Comparison of ENCODE assay signal across 22 mouse cellular contexts in genomic region chr6:29377386-29377785, GRCm38 (mm10). TPM values are rescaled to one million over a fixed set of nuclear protein-coding genes. Genes with fewer than 3 reads are reported as not detected.
DNase-seq lines count a peak whose midpoint lies in the region; ATAC-seq lines count a peak whose summit lies in the region.
"Had no signal": no experiment of that assay in that cellular context is flagged by ENCODE, and none has a peak within 500 bp of the region (broad histone marks: within the 10 kb centered on the region; RNA-seq: fewer than 3 reads in every experiment).

No protein-coding gene starts in this region.

- no peak overlapping the region for H3K4me3 ChIP-seq in forebrain, embryonic 11.5 days (ENCODE audit: low read depth, low read length)
- H3K4me3 ChIP-seq: embryonic facial prominence, embryonic 12.5 days; embryonic facial prominence, embryonic 15.5 days; forebrain, embryonic 12.5 days; forebrain, embryonic 15.5 days; gastrocnemius, adult 2 months; hindbrain, embryonic 12.5 days; hindbrain, embryonic 15.5 days had no signal

- no peaks in the 10 kb centered on the region for H3K27me3 ChIP-seq in forebrain, embryonic 11.5 days (ENCODE audit: control insufficient read depth, insufficient read depth, low read length)
- H3K27me3 ChIP-seq: embryonic facial prominence, embryonic 12.5 days; embryonic facial prominence, embryonic 15.5 days; forebrain, embryonic 12.5 days; forebrain, embryonic 15.5 days; hindbrain, embryonic 12.5 days; hindbrain, embryonic 15.5 days; Patski had no signal

- no peaks in the 10 kb centered on the region; the same call in 1 of the 2 replicates for H3K36me3 ChIP-seq in forebrain, embryonic 11.5 days (ENCODE audit: control insufficient read depth, insufficient read depth, low read length)

- no peaks in the 10 kb centered on the region for H3K4me1 ChIP-seq in forebrain, embryonic 11.5 days (replicated peaks; ENCODE audit: control insufficient read depth, insufficient read depth, low read length)
- H3K4me1 ChIP-seq: embryonic facial prominence, embryonic 12.5 days; embryonic facial prominence, embryonic 15.5 days; forebrain, embryonic 12.5 days; forebrain, embryonic 15.5 days; hindbrain, embryonic 12.5 days; hindbrain, embryonic 15.5 days had no signal

- DNase-seq in cerebellum, adult 9-11 months, result peak; percentile 47
- no peak for DNase-seq in cerebellum, postnatal 4 days (ENCODE audit: low spot score in 2 of 2)
- DNase-seq in frontal cortex, adult 2 months (ENCODE audit: extremely low spot score in 1 of 2, low spot score in 1 of 2), result no peak
- peak; percentile 44 to 66 for DNase-seq in cerebellum, postnatal 25 days
- DNase-seq in forebrain, embryonic 11.5 days (ENCODE audit: low spot score), result no peak
- DNase-seq: adrenal gland, postnatal 10 days; gastrocnemius, adult 2 months; gastrocnemius, postnatal 14 days; heart, adult 11 months; kidney, adult 2 months had no signal

- H3K9me3 ChIP-seq in forebrain, embryonic 11.5 days (ENCODE audit: control insufficient read depth, low read length), result no peaks in the 10 kb centered on the region
- H3K9me3 ChIP-seq: embryonic facial prominence, embryonic 12.5 days; embryonic facial prominence, embryonic 15.5 days; forebrain, embryonic 12.5 days; forebrain, embryonic 15.5 days; hindbrain, embryonic 12.5 days; hindbrain, embryonic 15.5 days had no signal

- H3K4me2 ChIP-seq in forebrain, embryonic 11.5 days (ENCODE audit: low read depth, low read length, severe bottlenecking), result no peak overlapping the region
- H3K4me2 ChIP-seq: embryonic facial prominence, embryonic 12.5 days; embryonic facial prominence, embryonic 15.5 days; forebrain, embryonic 12.5 days; forebrain, embryonic 15.5 days; heart, embryonic 11.5 days; hindbrain, embryonic 12.5 days; hindbrain, embryonic 15.5 days had no signal

- H3K9ac ChIP-seq in forebrain, embryonic 11.5 days (ENCODE audit: low read length), result no peak overlapping the region
- H3K9ac ChIP-seq: embryonic facial prominence, embryonic 12.5 days; embryonic facial prominence, embryonic 15.5 days; forebrain, embryonic 12.5 days; forebrain, embryonic 15.5 days; hindbrain, embryonic 12.5 days; hindbrain, embryonic 15.5 days had no signal

- no peak overlapping the region for H3K27ac ChIP-seq in forebrain, embryonic 11.5 days (ENCODE audit: low read depth, low read length)
- H3K27ac ChIP-seq: embryonic facial prominence, embryonic 12.5 days; embryonic facial prominence, embryonic 15.5 days; forebrain, embryonic 12.5 days; forebrain, embryonic 15.5 days; gastrocnemius, adult 2 months; hindbrain, embryonic 12.5 days; hindbrain, embryonic 15.5 days had no signal

- 0 out of 2 replicates have a peak, but pooled peaks have one; percentile 21 for ATAC-seq in frontal cortex, adult (ENCODE audit: low TSS enrichment)
- no peak for ATAC-seq in forebrain, embryonic 11.5 days (replicated peaks; ENCODE audit: low FRiP score)
- ATAC-seq: CD4-positive, CD25-positive, alpha-beta regulatory T cell, adult 4 months; forebrain, embryonic 15.5 days; intestine, postnatal 0 days; Patski had no signal

- WGBS in forebrain, embryonic 11.5 days, result 94% methylated on average over 4 of the region's 4 CpGs

RNA-seq across cellular contexts. Expression of gene Opn1sw, which starts 10.9 kb away (rescaled TPM):
- polyA plus RNA-seq in frontal cortex, adult 2 months (2012; rRNA removed), result 0.10 and 0.59 TPM in 2 replicates
- 0.31 and 0.43 TPM in 2 replicates for polyA plus RNA-seq in forebrain, embryonic 11.5 days (2014; fragmentation: Nextera tagmentation; extraction: Ambion mirVana)
- polyA plus RNA-seq: kidney, adult 2 months had no signal

RNA-seq across cellular contexts. Expression of gene Ccdc136, which starts 18.7 kb away (rescaled TPM):
- 90.8 and 94.1 TPM in 2 replicates for polyA plus RNA-seq in frontal cortex, adult 2 months (2012; rRNA removed)
- polyA plus RNA-seq in forebrain, embryonic 11.5 days (2014; fragmentation: Nextera tagmentation; extraction: Ambion mirVana), result 25.7 and 26.7 TPM in 2 replicates

RNA-seq across cellular contexts. Expression of gene Calu, which starts 29.5 kb away (rescaled TPM):
- 69.4 and 72.8 TPM in 2 replicates for polyA plus RNA-seq in frontal cortex, adult 2 months (2012; rRNA removed)
- polyA plus RNA-seq in forebrain, embryonic 11.5 days (2014; fragmentation: Nextera tagmentation; extraction: Ambion mirVana), result 240 and 242 TPM in 2 replicates

RNA-seq across cellular contexts. Expression of gene Flnc, which starts 55.7 kb away (rescaled TPM):
- 0.44 and 0.66 TPM in 2 replicates for polyA plus RNA-seq in frontal cortex, adult 2 months (2012; rRNA removed)
- polyA plus RNA-seq in forebrain, embryonic 11.5 days (2014; fragmentation: Nextera tagmentation; extraction: Ambion mirVana), result 2.4 and 2.6 TPM in 2 replicates
- polyA plus RNA-seq: CD4-positive, CD25-positive, alpha-beta regulatory T cell, adult 4 months had no signal

RNA-seq across cellular contexts. Expression of gene Fam71f1, which starts 58.4 kb away (rescaled TPM):
- 0.06 TPM in 1 of 2 replicates, not detected in the other for polyA plus RNA-seq in frontal cortex, adult 2 months (2012; rRNA removed)
- not detected in 2 replicates for polyA plus RNA-seq in forebrain, embryonic 11.5 days (2014; fragmentation: Nextera tagmentation; extraction: Ambion mirVana)
- polyA plus RNA-seq: CD4-positive, CD25-positive, alpha-beta regulatory T cell, adult 4 months; embryonic facial prominence, embryonic 15.5 days; forebrain, embryonic 12.5 days; forebrain, embryonic 15.5 days; hindbrain, embryonic 12.5 days; hindbrain, embryonic 15.5 days; intestine, postnatal 0 days; kidney, embryonic 14.5 days had no signal

Comparison
In these comparisons a context has a peak if more than half of its experiments do, and no peak if none do; other contexts are left out.
1. DNase-seq: peak in cerebellum, adult 9-11 months (single experiment) and cerebellum, postnatal 25 days (2 of 2); none in cerebellum, postnatal 4 days (0 of 2), frontal cortex, adult 2 months (0 of 2) and forebrain, embryonic 11.5 days (single experiment).